25 mouse cellular contexts compared by ENCODE assay signal in genomic region chr4:150174027-150174426, GRCm38 (mm10). TPM values are rescaled to one million over a fixed set of nuclear protein-coding genes. Genes with fewer than 3 reads are reported as not detected.
A peak's percentile ranks its signal among the peaks of the same experiment; 100 is the strongest.
DNase-seq lines count a peak whose midpoint lies in the region; ATAC-seq and TF ChIP-seq lines count a peak whose summit lies in the region.
"Had no signal": no experiment of that assay in that cellular context is flagged by ENCODE, and none has a peak within 500 bp of the region (broad histone marks: within the 10 kb centered on the region; RNA-seq: fewer than 3 reads in every experiment).

No protein-coding gene starts in this region.

- H3K9me3 ChIP-seq in liver, embryonic 11.5 days (ENCODE audit: control insufficient read depth, low read length), result no peaks in the 10 kb centered on the region
- H3K9me3 ChIP-seq in E14TG2a.4 (ENCODE audit: low read length), result peaks cover 19% of the 10 kb centered on the region
- H3K9me3 ChIP-seq: embryonic facial prominence, embryonic 15.5 days; hindbrain, embryonic 13.5 days; liver, embryonic 13.5 days; megakaryocyte, embryonic 14.5 days had no signal

- no peak overlapping the region for H3K27ac ChIP-seq in cerebellum, adult 2 months (ENCODE audit: insufficient read depth, low read length)
- no peak overlapping the region for H3K27ac ChIP-seq in liver, adult 2 months (replicated peaks; ENCODE audit: insufficient read depth, low read depth, low read length)
- no peak overlapping the region for H3K27ac ChIP-seq in liver, embryonic 11.5 days (ENCODE audit: low read depth, low read length)
- H3K27ac ChIP-seq: embryonic facial prominence, embryonic 15.5 days; hindbrain, embryonic 13.5 days; liver, embryonic 13.5 days had no signal

- TF ChIP-seq POLR2A in cerebellum, adult 2 months (IDR thresholded peaks at IDR 0.05; ENCODE audit: borderline replicate concordance, insufficient read depth, low read length), result no peak
- no peak for TF ChIP-seq POLR2A in liver, adult 2 months (IDR thresholded peaks at IDR 0.05; ENCODE audit: extremely low read depth, insufficient read depth, low read length)
- TF ChIP-seq POLR2A in brain, embryonic 14.5 days (IDR thresholded peaks at IDR 0.05; ENCODE audit: borderline replicate concordance, extremely low read depth, insufficient read depth, insufficient read length, poor library complexity, severe bottlenecking), result no peak

- no peak overlapping the region for H3K9ac ChIP-seq in liver, adult 2 months (ENCODE audit: low read depth, low read length)
- H3K9ac ChIP-seq in liver, embryonic 11.5 days (ENCODE audit: low read depth, low read length), result no peak overlapping the region
- H3K9ac ChIP-seq: embryonic facial prominence, embryonic 15.5 days; hindbrain, embryonic 13.5 days; liver, embryonic 13.5 days had no signal

- no peak overlapping the region for H3K4me3 ChIP-seq in cerebellum, adult 2 months (replicated peaks; ENCODE audit: insufficient read depth, low read depth, low read length)
- H3K4me3 ChIP-seq in liver, adult 2 months (ENCODE audit: insufficient read depth, low read depth, low read length), result no peak overlapping the region
- H3K4me3 ChIP-seq in liver, embryonic 11.5 days (ENCODE audit: low read depth, low read length), result no peak overlapping the region
- peak overlapping the region; percentile 39; the same call in 1 of the 2 replicates for H3K4me3 ChIP-seq in E14TG2a.4 (replicated peaks; ENCODE audit: low read length)
- H3K4me3 ChIP-seq: embryonic facial prominence, embryonic 15.5 days; hindbrain, embryonic 13.5 days; liver, embryonic 13.5 days; megakaryocyte, embryonic 14.5 days had no signal

- no peaks in the 10 kb centered on the region for H3K4me1 ChIP-seq in cerebellum, adult 2 months (ENCODE audit: control insufficient read depth, insufficient read depth, low read length)
- no peaks in the 10 kb centered on the region for H3K4me1 ChIP-seq in liver, adult 2 months (ENCODE audit: control insufficient read depth, insufficient read depth, low read length)
- peaks cover 6% of the 10 kb centered on the region for H3K4me1 ChIP-seq in liver, embryonic 11.5 days (replicated peaks; ENCODE audit: control insufficient read depth, insufficient read depth, low read length)
- peaks cover 6% of the 10 kb centered on the region for H3K4me1 ChIP-seq in E14TG2a.4 (replicated peaks; ENCODE audit: low read depth, low read length)

- TF ChIP-seq CTCF in cerebellum, adult 2 months (IDR thresholded peaks at IDR 0.05; ENCODE audit: borderline replicate concordance, insufficient read depth, low read depth, low read length), result peak; percentile 14; the same call in 1 of the 2 replicates
- TF ChIP-seq CTCF in liver, adult 2 months (IDR thresholded peaks at IDR 0.05; ENCODE audit: low read depth, low read length), result 0 out of 2 replicates have a peak, but pooled peaks have one; percentile 19
- TF ChIP-seq CTCF in E14TG2a.4 (conservative IDR thresholded peaks at IDR 0.05; ENCODE audit: low read length), result peak; percentile 70
- TF ChIP-seq CTCF in brain, embryonic 14.5 days (IDR thresholded peaks at IDR 0.05; ENCODE audit: borderline replicate concordance, extremely low read depth, insufficient read depth, insufficient read length), result peak; percentile 30; the same call in 1 of the 2 replicates

- H3K4me2 ChIP-seq in liver, embryonic 11.5 days, result no peak overlapping the region
- H3K4me2 ChIP-seq: embryonic facial prominence, embryonic 15.5 days; heart, embryonic 11.5 days; hindbrain, embryonic 13.5 days; liver, embryonic 13.5 days had no signal

- DNase-seq in cerebellum, adult 2 months, result no peak
- no peak for DNase-seq in cerebellum, adult 9-11 months
- DNase-seq in liver, adult 2 months (ENCODE audit: extremely low read depth, low read depth, low spot score), result no peak
- no peak for DNase-seq in liver, embryonic 11.5 days (ENCODE audit: low spot score)
- DNase-seq in brain, embryonic 14.5 days (ENCODE audit: low read depth), result no peak
- no peak for DNase-seq in Muller cell, postnatal 12 days (ENCODE audit: inconsistent ontology term)
- DNase-seq in left cerebral cortex, postnatal 14 days (ENCODE audit: low spot score in 2 of 2), result no peak
- DNase-seq: kidney, adult 11 months; thymus, adult 18-20 months had no signal

- H3K79me2 ChIP-seq in liver, adult 2 months (ENCODE audit: control insufficient read depth, insufficient read depth, low read length), result no peaks in the 10 kb centered on the region

- ATAC-seq in liver, embryonic 11.5 days (replicated peaks; ENCODE audit: low FRiP score), result no peak
- ATAC-seq: forebrain, embryonic 16.5 days; midbrain, embryonic 16.5 days had no signal

- H3K36me3 ChIP-seq in liver, adult 2 months (ENCODE audit: control insufficient read depth, insufficient read depth, low read length), result no peaks in the 10 kb centered on the region
- no peaks in the 10 kb centered on the region for H3K36me3 ChIP-seq in liver, embryonic 11.5 days (ENCODE audit: control insufficient read depth, insufficient read depth, low read length)
- no peaks in the 10 kb centered on the region for H3K36me3 ChIP-seq in E14TG2a.4 (ENCODE audit: insufficient read depth, low read length)
- H3K36me3 ChIP-seq: embryonic facial prominence, embryonic 15.5 days; hindbrain, embryonic 13.5 days; liver, embryonic 13.5 days had no signal

- H3K27me3 ChIP-seq in cerebellum, adult 2 months (ENCODE audit: control insufficient read depth, insufficient read depth, low read length), result no peaks in the 10 kb centered on the region
- no peaks in the 10 kb centered on the region for H3K27me3 ChIP-seq in liver, adult 2 months (ENCODE audit: control insufficient read depth, insufficient read depth, low read length)
- H3K27me3 ChIP-seq in liver, embryonic 11.5 days (replicated peaks; ENCODE audit: control insufficient read depth, insufficient read depth, low read length), result no peaks in the 10 kb centered on the region
- no peaks in the 10 kb centered on the region for H3K27me3 ChIP-seq in E14TG2a.4 (ENCODE audit: insufficient read depth, low read length)
- H3K27me3 ChIP-seq: embryonic facial prominence, embryonic 15.5 days; hindbrain, embryonic 13.5 days; liver, embryonic 13.5 days had no signal

- intact Hi-C loops in left cerebral cortex, postnatal 14 days (cut with DNase I), result no loop called here

- 94% methylated on average over 14 of the region's 14 CpGs for WGBS in cerebellum, adult 2 months
- WGBS in liver, adult 2 months, result 90% methylated on average over 14 of the region's 14 CpGs
- 90% methylated on average over 14 of the region's 14 CpGs for WGBS in liver, embryonic 11.5 days

RNA-seq across cellular contexts. Expression of gene Slc2a7, which starts 25.3 kb away (rescaled TPM):
- not detected in 2 replicates for polyA plus RNA-seq in cerebellum, adult 2 months (2012; rRNA removed)
- not detected in 2 replicates for total RNA-seq in liver, adult 2 months (2014; rRNA removed)
- polyA plus RNA-seq in liver, adult 2 months (2012; rRNA removed), result not detected in 2 replicates
- polyA plus RNA-seq in liver, embryonic 11.5 days (2014; fragmentation: Nextera tagmentation; extraction: Ambion mirVana), result not detected in 2 replicates
- polyA plus RNA-seq in brain, embryonic 14.5 days (2012; rRNA removed), result not detected in 2 replicates
- under 1 TPM in 1 of 2 experiments, not detected in 1; 0.22 TPM for total RNA-seq in left cerebral cortex, postnatal 14 days (2021)
- total RNA-seq: adrenal gland, postnatal 10 days; heart, postnatal 10 days; layer of hippocampus, adult 18-20 months; left cerebral cortex, postnatal 36 days had no signal
- polyA plus RNA-seq: embryonic facial prominence, embryonic 15.5 days; forebrain, embryonic 16.5 days; gonadal fat pad, adult 2 months; heart, embryonic 11.5 days; hindbrain, embryonic 13.5 days; kidney, embryonic 16.5 days; liver, embryonic 13.5 days; midbrain, embryonic 16.5 days; urinary bladder, adult 2 months had no signal

RNA-seq across cellular contexts. Expression of gene Car6, which starts 27.1 kb away (rescaled TPM):
- polyA plus RNA-seq in cerebellum, adult 2 months (2012; rRNA removed), result not detected in 2 replicates
- not detected in 2 replicates for total RNA-seq in liver, adult 2 months (2014; rRNA removed)
- polyA plus RNA-seq in liver, adult 2 months (2012; rRNA removed), result not detected in 2 replicates
- not detected in 2 replicates for polyA plus RNA-seq in liver, embryonic 11.5 days (2014; fragmentation: Nextera tagmentation; extraction: Ambion mirVana)
- polyA plus RNA-seq in brain, embryonic 14.5 days (2012; rRNA removed), result not detected in 2 replicates
- total RNA-seq in left cerebral cortex, postnatal 14 days (2021), result not detected
- total RNA-seq: heart, postnatal 10 days; layer of hippocampus, adult 18-20 months; left cerebral cortex, postnatal 36 days had no signal
- polyA plus RNA-seq: forebrain, embryonic 16.5 days; heart, embryonic 11.5 days; hindbrain, embryonic 13.5 days; liver, embryonic 13.5 days; midbrain, embryonic 16.5 days; small intestine, adult 2 months; urinary bladder, adult 2 months had no signal

RNA-seq across cellular contexts. Expression of gene Slc2a5, which starts 54.9 kb away (rescaled TPM):
- polyA plus RNA-seq in cerebellum, adult 2 months (2012; rRNA removed), result 1.7 and 2.2 TPM in 2 replicates
- 7.8 and 8.0 TPM in 2 replicates for total RNA-seq in liver, adult 2 months (2014; rRNA removed)
- 2.9 and 3.3 TPM in 2 replicates for polyA plus RNA-seq in liver, adult 2 months (2012; rRNA removed)
- 0.14 and 0.48 TPM in 2 replicates for polyA plus RNA-seq in liver, embryonic 11.5 days (2014; fragmentation: Nextera tagmentation; extraction: Ambion mirVana)
- polyA plus RNA-seq in brain, embryonic 14.5 days (2012; rRNA removed), result 2.7 and 3.0 TPM in 2 replicates
- total RNA-seq in left cerebral cortex, postnatal 14 days (2021), result 1 to 10 TPM; 5.1 to 5.3 TPM

Comparison
In these comparisons a context has a peak if more than half of its experiments do, and no peak if none do; other contexts are left out.
1. CTCF ChIP-seq: peak in every context shown above with its lines; median percentile 70 in E14TG2a.4; 30 in brain, embryonic 14.5 days; 19 in liver, adult 2 months; 14 in cerebellum, adult 2 months.